Mouse (Mus musculus): ENCODE measurements around the gene Ehmt2. TPM values are rescaled to one million over a fixed set of nuclear protein-coding genes. Genes with fewer than 3 reads are reported as not detected.
A peak's percentile ranks its signal among the peaks of the same experiment; 100 is the strongest.
"Not testable (repeated sequence)": the region's sequence is repeated elsewhere in the genome, so short reads cannot be mapped to it uniquely, and the experiment has no call there.

Gene Ehmt2
- polyA plus RNA-seq, 1 experiment from 2014 or later, result 78.1 TPM

GRCm38 (mm10) chr17:34949553-34949969 lies 51.3 kb downstream of the Ehmt2 start:
- WGBS, result 42% methylated on average over 4 of the region's 4 CpGs
- Histone ChIP-seq H3K36me3 (peaks cover 20% of the 10 kb centered on the region), H3K27me3 (peaks cover 2% of the 10 kb centered on the region; the same call in 1 of the 2 replicates), H3K4me2 (no peak overlapping the region), H3K27ac (no peak overlapping the region; the same call in 1 of the 2 replicates), H3K4me3 (no peak overlapping the region), H3K9ac (no peak overlapping the region), H3K4me1 (peaks cover 15% of the 10 kb centered on the region), H3K9me3 (no peaks in the 10 kb centered on the region)
- no peak for ATAC-seq (ENCODE audit: insufficient number of reproducible peaks, low FRiP score, low TSS enrichment, low read depth)

- Histone ChIP-seq H3K36me3 (peaks cover 20% of the 10 kb centered on the region), H3K4me2 (peak overlapping the region; percentile 66), H3K27me3 (peaks cover 12% of the 10 kb centered on the region), H3K9me3 (no peaks in the 10 kb centered on the region), H3K4me3 (peak overlapping the region; percentile 88), H3K9ac (peak overlapping the region; percentile 96), H3K4me1 (peaks cover 15% of the 10 kb centered on the region), H3K27ac (peak overlapping the region; percentile 91)
- ATAC-seq (ENCODE audit: insufficient number of reproducible peaks, low FRiP score, low TSS enrichment, low read depth), result no peak
- WGBS, result 18% methylated on average over 10 of the region's 10 CpGs
These were observed 52.5 kb downstream of the Ehmt2 start for GRCm38 (mm10) chr17:34950514-34951455.

- Histone ChIP-seq H3K4me3 (peak overlapping the region; percentile 88), H3K36me3 (peaks cover 20% of the 10 kb centered on the region), H3K9ac (peak overlapping the region; percentile 96), H3K27me3 (peaks cover 16% of the 10 kb centered on the region), H3K9me3 (no peaks in the 10 kb centered on the region), H3K4me2 (peak overlapping the region; percentile 66), H3K27ac (peak overlapping the region; percentile 91), H3K4me1 (peaks cover 15% of the 10 kb centered on the region)
- ATAC-seq (ENCODE audit: insufficient number of reproducible peaks, low FRiP score, low TSS enrichment, low read depth), result peak; percentile 26; the same call in 1 of the 2 replicates
- under 1% methylated on average over 29 of the region's 29 CpGs for WGBS
These were observed 53.5 kb downstream of the Ehmt2 start for GRCm38 (mm10) chr17:34951636-34952377.

- H3K4me2 ChIP-seq, result peak overlapping the region; percentile 66
- ATAC-seq (ENCODE audit: insufficient number of reproducible peaks, low FRiP score, low TSS enrichment, low read depth), result peak; percentile 83
- H3K27me3 ChIP-seq, result peaks cover 19% of the 10 kb centered on the region
- peaks cover 20% of the 10 kb centered on the region for H3K36me3 ChIP-seq
- WGBS, result under 1% methylated on average over 23 of the region's 23 CpGs
- peaks cover 15% of the 10 kb centered on the region for H3K4me1 ChIP-seq
- peak overlapping the region; percentile 96 for H3K9ac ChIP-seq
- H3K9me3 ChIP-seq, result no peaks in the 10 kb centered on the region
- H3K4me3 ChIP-seq, result peak overlapping the region; percentile 88
- H3K27ac ChIP-seq, result peak overlapping the region; percentile 91
These were observed 54.2 kb downstream of the Ehmt2 start for GRCm38 (mm10) chr17:34952378-34953040.

GRCm38 (mm10) chr17:34953258-34953657 lies 55.0 kb downstream of the Ehmt2 start:
- Histone ChIP-seq H3K4me2 (peak overlapping the region; percentile 66; the same call in 1 of the 2 replicates), H3K36me3 (peaks cover 20% of the 10 kb centered on the region), H3K9me3 (no peaks in the 10 kb centered on the region), H3K4me3 (peak overlapping the region; percentile 88; the same call in 1 of the 2 replicates), H3K4me1 (peaks cover 15% of the 10 kb centered on the region), H3K9ac (no peak overlapping the region), H3K27me3 (peaks cover 19% of the 10 kb centered on the region), H3K27ac (no peak overlapping the region)
- no peak for ATAC-seq (ENCODE audit: insufficient number of reproducible peaks, low FRiP score, low TSS enrichment, low read depth)
- 89% methylated on average over 3 of the region's 3 CpGs for WGBS

GRCm38 (mm10) chr17:34953904-34954303 lies 55.6 kb downstream of the Ehmt2 start:
- ATAC-seq (ENCODE audit: insufficient number of reproducible peaks, low FRiP score, low TSS enrichment, low read depth), result no peak

GRCm38 (mm10) chr17:34954831-34955230 lies 56.6 kb downstream of the Ehmt2 start:
- H3K9ac ChIP-seq, result no peak overlapping the region
- no peak for ATAC-seq (ENCODE audit: insufficient number of reproducible peaks, low FRiP score, low TSS enrichment, low read depth)
- H3K4me3 ChIP-seq, result no peak overlapping the region
- H3K27ac ChIP-seq, result no peak overlapping the region
- no peaks in the 10 kb centered on the region for H3K9me3 ChIP-seq
- H3K4me2 ChIP-seq, result no peak overlapping the region
- H3K27me3 ChIP-seq, result peaks cover 19% of the 10 kb centered on the region
- peaks cover 14% of the 10 kb centered on the region for H3K36me3 ChIP-seq
- WGBS, result 66% methylated on average over 4 of the region's 4 CpGs
- H3K4me1 ChIP-seq, result peaks cover 15% of the 10 kb centered on the region

More at GRCm38 (mm10) chr17:34953904-34954303, 55.6 kb downstream of the Ehmt2 start:
- Histone ChIP-seq H3K9me3 (no peaks in the 10 kb centered on the region), H3K4me1 (peaks cover 15% of the 10 kb centered on the region), H3K4me2 (no peak overlapping the region), H3K4me3 (no peak overlapping the region), H3K9ac (no peak overlapping the region), H3K27me3 (peaks cover 19% of the 10 kb centered on the region), H3K36me3 (peaks cover 20% of the 10 kb centered on the region), H3K27ac (no peak overlapping the region)
- WGBS, result 79% methylated on average over 4 of the region's 4 CpGs

- Histone ChIP-seq H3K27me3 (peaks cover 19% of the 10 kb centered on the region), H3K9ac (no peak overlapping the region), H3K4me2 (no peak overlapping the region; the same call in 1 of the 2 replicates), H3K27ac (no peak overlapping the region), H3K9me3 (no peaks in the 10 kb centered on the region), H3K4me1 (peaks cover 11% of the 10 kb centered on the region), H3K4me3 (no peak overlapping the region), H3K36me3 (peaks cover 4% of the 10 kb centered on the region; the same call in 1 of the 2 replicates)
- no peak for ATAC-seq (ENCODE audit: insufficient number of reproducible peaks, low FRiP score, low TSS enrichment, low read depth)
- 78% methylated on average over 3 of the region's 3 CpGs for WGBS
These were observed 57.6 kb downstream of the Ehmt2 start for GRCm38 (mm10) chr17:34955884-34956283.

- Histone ChIP-seq H3K9ac (no peak overlapping the region), H3K27ac (no peak overlapping the region), H3K4me1 (peaks cover 7% of the 10 kb centered on the region), H3K36me3 (no peaks in the 10 kb centered on the region), H3K4me3 (no peak overlapping the region), H3K9me3 (no peaks in the 10 kb centered on the region), H3K4me2 (no peak overlapping the region; the same call in 1 of the 2 replicates), H3K27me3 (peaks cover 19% of the 10 kb centered on the region)
- ATAC-seq (ENCODE audit: insufficient number of reproducible peaks, low FRiP score, low TSS enrichment, low read depth), result no peak
- WGBS, result 37% methylated on average over 1 of the region's 1 CpGs
These were observed 58.1 kb downstream of the Ehmt2 start for GRCm38 (mm10) chr17:34956340-34956739.

- H3K36me3 ChIP-seq; H3K4me1 ChIP-seq; H3K4me2 ChIP-seq; H3K4me3 ChIP-seq; H3K9ac ChIP-seq; H3K27ac ChIP-seq; H3K9me3 ChIP-seq; ATAC-seq (ENCODE audit: insufficient number of reproducible peaks, low FRiP score, low TSS enrichment, low read depth): not testable (repeated sequence)
- 24% methylated on average over 34 of the region's 40 CpGs for WGBS
- H3K27me3 ChIP-seq, result peaks cover 19% of the 10 kb centered on the region
These were observed 59.0 kb downstream of the Ehmt2 start for GRCm38 (mm10) chr17:34957291-34957690.

GRCm38 (mm10) chr17:34957966-34958365 lies 59.7 kb downstream of the Ehmt2 start:
- ATAC-seq (ENCODE audit: insufficient number of reproducible peaks, low FRiP score, low TSS enrichment, low read depth); H3K36me3 ChIP-seq; H3K9ac ChIP-seq; H3K27ac ChIP-seq; H3K4me2 ChIP-seq; H3K4me3 ChIP-seq; H3K4me1 ChIP-seq; H3K9me3 ChIP-seq: not testable (repeated sequence)
- WGBS, result 37% methylated on average over 24 of the region's 40 CpGs
- H3K27me3 ChIP-seq, result peaks cover 19% of the 10 kb centered on the region
